Mouse (Mus musculus) adrenal gland, postnatal 25 days (tissue): Measurements from ENCODE around the gene Tinf2. TPM values are rescaled to one million over a fixed set of nuclear protein-coding genes. Genes with fewer than 3 reads are reported as not detected.

Source experiments
- DNase-seq: peaks from one replicate; pipeline ENCODE4 v3.0.0; 2021; ENCODE audit warnings: mixed read lengths
- long read RNA-seq: library from polyadenylated mRNA; stranded (forward); transcript quantifications from one replicate; pipeline ENCODE4 v2.0.0, GENCODE M21; 2021
- total RNA-seq: library from RNA; stranded (reverse); gene quantifications from 2 replicates; pipeline ENCODE4 v1.2.3, GENCODE M21; 2021

The Tinf2 gene
- 30.0 and 36.4 TPM in 2 replicates for total RNA-seq
- long read RNA-seq, transcript Tinf2-201 (9 exons, 2,956 nt) = major isoform, 8 of 16 reads
- long read RNA-seq, partial matches to known transcripts = 1 of 16 reads
- long read RNA-seq, other reads (novel, unspliced or antisense) = 7 of 16 reads

DNA sequence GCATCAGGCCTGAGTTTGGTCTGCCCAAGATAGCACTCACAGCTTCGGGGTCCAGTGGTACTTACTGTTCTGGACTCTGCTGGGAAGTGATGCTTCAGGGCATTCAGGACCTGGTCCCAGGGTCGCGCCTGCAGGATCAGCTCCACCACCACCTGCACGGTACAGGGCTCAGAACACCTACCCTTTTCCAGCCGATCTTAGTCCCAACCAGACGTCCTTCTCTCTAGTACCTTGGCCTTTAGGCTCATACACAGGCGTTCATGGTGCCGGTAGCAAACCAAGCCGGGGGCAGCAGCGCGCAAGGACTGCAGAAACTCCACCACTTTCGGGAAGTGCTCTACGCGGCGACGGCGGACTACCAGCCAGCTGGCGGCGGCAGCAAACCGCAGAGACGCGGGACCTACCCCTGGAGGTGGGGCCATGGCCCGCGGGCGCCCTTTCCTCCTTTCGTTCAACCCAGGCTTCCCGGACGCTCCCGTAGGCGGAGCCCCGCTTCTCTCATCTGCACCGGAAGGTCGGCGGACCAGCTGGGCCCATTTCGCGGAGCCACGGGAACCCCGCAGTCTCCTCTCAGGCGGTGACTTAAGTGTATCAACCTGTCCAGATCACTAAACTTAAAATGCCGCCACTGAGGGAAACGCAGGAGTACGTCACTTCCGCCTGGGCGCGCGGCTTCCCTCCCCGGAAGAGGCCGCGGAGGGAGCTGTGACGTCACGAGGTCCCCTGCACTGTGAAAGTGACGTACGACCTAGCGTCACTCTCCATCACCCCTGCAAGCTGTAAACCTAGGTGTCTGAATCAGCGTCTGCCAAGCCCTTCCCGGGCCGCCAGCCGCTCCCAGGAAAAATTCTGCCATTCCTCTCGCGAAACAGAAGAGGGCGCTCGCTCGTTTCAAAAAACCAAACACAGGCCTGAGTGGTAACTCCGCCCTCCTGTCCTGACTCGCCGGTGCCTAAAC lies at the start of gene Tinf2:
Gene Tinf2, minus strand, starts transcription at position 661 of the 958 bp plus-strand sequence.
- peak; percentile 92 for DNase-seq

DNA sequence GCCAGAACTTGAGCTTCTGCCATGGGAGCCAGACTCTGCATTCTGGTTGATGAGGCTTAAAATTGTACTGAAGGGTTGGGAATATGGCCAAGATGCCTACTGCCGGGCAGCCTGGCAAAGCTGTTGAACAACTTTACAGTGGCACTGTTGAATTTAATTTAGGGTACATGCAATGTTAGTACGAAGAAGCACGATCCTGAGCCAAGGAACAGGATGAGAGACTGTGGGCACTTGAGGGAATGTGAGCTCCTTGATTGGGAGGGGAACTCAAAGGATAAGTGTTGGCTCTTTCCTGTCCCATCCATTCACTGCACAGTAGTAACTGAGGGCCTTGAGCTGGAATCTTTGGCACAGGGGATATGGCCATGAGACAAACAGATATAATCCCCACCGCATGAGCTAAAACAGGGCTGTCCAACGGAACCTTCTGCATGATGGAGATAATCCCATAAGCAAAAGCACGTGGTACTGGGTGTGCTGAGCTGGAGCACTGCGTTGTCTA lies 49.0 kb upstream of the Tinf2 start:
- no peak for DNase-seq

DNA sequence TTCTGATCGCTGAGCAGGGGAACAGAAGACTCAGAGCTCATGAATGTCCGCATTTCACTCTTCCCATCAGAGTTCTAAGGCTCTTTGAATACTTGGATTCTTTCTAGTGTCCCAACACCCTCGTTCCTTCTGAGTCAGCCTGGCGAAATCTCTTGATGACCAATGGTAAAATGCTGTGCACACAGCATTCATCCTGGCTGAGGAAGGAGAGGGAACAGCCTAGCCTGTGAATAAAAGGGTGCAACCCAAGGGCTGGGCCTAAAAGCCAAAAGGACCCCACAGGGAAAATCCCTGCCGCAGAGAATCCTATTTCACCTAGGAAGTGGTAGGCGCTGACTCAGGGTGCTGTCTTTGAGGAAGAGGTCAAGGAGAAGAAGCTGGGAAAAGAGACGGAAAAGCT lies 48.5 kb upstream of the Tinf2 start:
- DNase-seq = no peak

DNA sequence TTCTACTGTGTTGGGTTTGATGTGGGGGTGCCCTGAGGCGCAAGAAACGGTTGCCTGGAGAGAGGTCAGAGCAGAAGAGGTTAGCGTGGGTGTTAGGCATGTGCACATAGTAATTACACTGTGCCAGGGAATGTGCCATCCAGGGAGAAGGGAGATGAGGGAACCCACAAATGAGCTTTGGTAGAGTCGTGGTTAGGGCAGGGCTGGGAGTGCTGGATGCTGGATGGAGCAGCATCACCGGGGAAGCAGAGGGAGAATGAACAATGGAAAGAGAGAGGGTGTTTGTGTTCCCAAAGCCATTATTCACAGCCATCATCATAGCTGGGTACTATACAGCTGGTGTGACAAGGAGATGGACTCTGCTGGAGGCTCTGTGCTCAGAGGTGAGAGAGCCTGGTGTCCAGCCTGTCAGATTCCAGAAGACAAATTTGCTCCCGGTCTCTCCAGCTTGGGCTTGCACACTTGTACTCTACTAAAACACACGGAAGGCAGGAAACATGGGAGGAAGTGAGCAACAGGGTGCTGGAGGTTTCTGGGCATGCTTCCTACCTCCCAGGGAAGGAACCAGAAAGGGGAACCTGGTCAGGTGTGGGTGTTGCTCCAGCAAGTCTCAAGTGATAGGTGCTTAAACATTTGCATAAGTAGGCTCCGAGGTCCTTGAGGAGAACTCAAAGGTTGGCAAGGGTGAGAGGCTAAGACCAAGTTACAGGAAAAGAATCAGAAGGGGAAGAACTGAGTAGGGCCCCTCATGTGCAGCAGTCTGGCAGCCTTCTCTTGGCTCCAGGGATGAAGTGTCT lies 46.5 kb upstream of the Tinf2 start:
- DNase-seq = no peak

DNA sequence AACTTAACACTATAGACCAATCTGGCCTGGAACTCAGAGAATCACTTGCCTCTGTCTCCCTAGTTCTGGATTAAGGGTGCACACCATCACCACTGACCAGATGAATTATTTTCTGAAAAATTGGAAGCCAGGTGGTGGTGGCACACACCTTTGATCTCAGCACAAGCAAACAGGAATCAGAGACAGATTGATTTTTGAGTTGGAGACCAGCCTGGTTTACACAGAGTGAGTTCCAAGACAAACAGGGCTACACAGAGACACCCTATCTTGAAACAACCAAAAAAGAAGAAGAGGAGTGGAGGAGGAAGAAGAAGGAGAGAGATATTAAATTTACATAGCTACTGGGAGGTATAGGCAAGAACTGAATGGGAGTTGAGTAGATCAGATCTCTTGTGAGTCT lies 44.6 kb upstream of the Tinf2 start:
- no peak for DNase-seq

DNA sequence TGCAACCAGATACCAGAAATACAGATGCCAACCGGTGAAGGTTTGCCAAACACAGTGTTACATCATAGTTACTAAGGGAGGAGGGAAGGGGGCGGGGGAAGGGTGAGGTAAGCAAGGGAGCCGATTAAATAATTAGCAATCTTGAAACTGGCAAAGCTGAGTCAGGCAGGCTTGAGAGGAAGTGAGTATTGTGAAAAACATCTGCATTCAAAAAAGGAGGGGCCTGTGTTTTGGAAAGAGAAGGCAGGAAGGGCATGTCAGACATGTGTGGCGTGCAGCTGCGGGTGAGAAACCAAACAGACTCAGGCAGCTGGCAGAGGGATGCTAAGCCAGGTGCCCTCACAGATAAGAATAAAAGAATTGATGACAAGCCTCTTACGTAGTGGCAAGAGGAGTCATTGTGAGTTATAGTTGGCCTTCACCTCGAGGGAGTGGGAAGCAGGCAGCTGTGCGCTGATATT lies 42.8 kb upstream of the Tinf2 start:
- peak; percentile 44 for DNase-seq

DNA sequence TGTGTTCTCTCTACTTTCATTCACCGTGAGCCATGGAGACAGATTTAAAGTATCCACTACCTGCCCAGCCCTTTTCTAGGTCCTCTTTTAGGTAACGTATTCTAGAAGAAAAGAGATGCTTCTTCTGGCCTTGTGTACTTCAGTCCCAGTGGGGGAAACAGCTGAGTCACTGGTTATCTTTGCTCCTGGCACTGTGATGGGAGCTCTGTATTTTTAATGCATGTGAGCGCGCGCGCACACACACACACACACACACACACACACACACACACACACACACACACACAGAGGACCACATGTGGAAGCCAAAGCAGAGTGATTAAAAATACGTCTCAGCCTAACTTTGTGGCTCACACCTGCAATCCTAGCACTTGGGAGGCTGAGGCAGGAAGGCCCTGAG lies 41.8 kb upstream of the Tinf2 start:
- no peak for DNase-seq

DNA sequence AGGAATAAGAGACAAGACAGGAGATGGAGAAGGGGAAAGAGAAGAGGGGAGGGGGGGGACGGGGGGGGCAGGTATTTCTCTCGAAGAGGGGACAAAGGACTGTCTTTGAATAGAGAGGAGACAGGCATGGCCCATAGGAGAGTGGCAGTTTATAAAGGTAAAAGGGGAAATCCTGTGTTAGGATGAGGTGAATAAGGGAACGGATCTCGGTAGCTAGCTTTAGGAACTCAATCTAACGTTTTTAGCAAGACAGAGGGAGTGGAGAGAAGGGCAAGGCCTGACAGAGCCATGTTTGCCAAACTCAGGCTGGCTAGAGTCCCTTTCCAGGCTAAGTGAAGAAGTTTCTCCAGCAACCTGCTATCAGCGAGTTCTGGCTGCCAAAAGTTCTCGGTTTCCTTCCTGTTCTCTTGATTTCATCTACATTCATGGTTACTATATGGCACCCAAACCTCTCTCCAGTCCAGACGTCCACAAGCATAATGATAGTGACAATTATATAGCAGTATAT lies 40.9 kb upstream of the Tinf2 start:
- no peak for DNase-seq

DNA sequence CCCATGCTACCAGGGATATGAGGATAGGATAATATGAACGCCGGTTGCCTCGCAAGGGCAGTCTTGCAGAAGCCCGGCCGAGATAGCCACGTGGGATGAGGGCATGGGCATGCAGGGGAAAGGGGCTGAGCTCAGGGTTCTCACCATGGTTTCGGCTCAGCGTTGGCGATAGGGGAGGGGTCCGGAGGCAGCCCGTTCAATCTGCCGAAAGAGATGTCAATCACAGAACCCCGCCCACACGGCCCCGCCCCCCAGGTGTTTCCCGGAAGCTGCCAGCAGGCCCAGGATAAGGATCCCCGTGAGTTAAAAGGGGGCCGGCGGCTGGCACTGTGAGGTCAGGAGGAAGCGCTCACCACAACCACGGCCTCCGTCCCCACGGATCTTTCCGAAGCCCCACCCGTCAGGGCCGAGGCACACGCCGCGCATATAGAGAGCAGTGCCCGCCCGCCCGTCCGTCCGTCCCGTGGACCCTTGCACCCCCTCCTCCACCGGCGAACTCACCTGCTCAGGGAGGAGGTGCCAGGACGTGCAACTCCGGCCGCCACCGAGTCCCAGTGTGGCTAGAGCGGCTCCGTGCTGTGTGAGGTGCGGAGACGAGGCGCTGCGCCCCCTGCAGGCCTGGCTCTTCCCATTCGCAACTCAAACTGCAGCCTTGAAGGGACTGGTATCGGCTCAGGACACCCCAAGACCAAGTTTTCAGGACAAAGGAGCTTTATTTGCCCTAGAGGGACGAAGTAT lies 40.2 kb upstream of the Tinf2 start, which contains the start of gene Rabggta:
Gene Rabggta, minus strand, starts transcription at position 564 of the 738 bp plus-strand sequence.
- peak; percentile 92 for DNase-seq

DNA sequence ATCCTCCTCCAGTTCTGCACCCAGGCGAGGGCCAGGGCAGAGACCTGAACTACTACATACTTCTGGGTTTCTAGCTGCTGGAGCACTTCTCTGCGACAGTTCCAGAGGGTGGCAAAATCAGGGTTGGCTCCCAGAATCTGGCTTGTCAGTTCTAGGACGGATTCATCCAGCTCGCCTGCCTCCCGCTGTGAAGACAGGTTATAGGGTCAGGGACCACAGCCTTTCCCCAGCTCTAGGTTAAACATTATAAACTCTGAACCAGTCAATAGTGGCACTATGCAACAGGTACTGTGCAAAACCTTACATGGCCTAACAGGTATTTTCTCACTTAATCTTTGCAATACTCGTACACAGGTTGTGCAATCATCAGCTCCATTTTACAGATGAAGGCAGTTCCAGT lies 39.5 kb upstream of the Tinf2 start:
- no peak for DNase-seq

DNA sequence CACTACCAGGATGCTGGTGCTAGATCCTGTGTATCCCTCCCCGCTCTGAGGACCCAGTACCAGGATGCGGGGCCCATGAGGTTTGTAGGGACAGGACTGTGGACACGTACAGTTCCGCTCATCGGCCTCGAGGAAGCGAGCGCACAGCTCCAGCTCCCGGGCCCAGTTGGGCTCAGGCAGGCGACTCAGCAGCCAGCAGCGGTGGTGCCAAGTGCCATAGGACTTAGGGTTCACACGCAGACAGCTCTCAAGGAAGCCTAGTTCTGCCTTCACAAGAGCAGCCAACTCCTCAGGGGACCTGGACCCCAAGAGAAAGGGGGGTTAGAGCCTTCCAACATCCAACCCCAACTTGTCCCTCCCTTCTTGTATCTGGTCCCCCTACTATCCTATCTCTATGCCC lies 39.0 kb upstream of the Tinf2 start:
- no peak for DNase-seq

DNA sequence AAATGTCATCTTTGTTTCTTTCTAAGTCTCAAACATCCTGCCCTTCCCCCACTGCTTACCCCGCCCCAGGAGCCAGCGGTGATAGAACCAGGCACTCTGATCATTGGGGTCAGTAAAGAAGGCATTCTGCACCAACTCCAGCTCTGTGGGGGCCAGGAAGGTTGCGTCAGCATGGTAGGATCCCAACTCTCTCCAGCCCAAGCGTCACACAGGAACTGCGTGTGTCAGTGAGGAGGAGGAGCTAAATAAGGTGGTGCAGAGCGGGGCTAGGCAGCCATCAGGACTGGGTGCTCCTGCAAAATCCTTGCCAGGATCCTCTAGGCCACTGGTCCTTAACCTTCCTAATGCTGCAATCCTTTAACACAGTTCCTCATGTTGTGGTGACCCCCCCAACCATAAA lies 38.1 kb upstream of the Tinf2 start:
- no peak for DNase-seq

DNA sequence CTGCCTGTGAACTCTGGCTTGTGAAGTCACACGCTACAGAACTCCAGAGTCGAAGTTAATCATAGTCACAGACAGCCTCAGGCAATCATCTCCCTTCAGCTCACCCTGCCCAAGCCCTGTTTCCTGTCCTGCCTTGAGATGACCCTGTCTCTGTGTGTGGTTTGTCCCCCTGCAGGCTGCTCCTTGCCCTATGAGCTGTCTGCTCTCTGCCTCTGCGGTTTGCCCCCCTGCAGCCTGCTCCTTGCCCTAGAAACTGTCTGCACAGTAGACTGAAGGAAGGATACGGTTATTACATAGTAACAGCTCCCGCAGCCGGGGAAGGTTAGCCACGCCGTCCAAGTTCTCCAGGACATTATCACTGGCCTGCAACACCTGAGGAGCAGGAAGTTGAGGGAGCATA lies 35.3 kb upstream of the Tinf2 start:
- no peak for DNase-seq

DNA sequence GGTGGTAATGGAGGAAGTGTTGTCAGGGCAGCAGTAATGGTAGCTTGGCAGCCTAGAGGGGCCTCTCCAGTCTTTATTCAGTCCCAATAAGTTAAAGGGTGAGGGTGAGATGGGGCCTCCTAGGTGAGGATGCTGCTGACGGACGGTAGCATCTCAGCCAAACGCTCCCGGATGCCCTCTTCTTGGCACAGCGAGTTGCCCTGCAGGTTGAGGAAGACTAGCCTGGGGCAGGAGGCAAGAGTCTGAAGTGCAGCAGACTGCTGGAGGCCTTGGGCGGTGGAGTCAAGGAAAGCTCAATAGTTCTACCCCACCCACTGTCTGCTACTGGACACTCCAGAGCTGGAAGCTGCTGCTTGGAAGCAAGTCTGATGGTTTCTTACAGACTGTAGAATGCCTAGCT lies 34.7 kb upstream of the Tinf2 start:
- DNase-seq = no peak

DNA sequence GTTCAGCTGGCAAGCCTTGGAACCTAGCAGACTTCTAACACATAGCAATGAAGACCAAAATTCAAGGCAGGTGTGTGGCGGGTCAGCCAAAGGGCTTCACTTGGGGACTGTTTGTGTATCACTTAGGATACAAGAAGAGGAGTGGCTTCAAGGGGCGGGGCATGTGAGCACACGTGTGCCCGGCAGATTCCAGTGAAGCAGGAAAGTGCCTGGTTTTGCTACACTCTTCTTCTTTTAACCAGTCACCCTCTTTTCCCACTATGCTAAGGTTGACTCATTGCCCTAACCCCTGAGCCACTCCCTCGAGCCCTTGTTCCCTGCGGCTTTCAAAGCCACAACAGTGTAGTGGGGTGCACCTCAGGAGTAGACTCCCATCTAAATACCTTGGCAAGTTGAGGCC lies 33.3 kb upstream of the Tinf2 start:
- no peak for DNase-seq

DNA sequence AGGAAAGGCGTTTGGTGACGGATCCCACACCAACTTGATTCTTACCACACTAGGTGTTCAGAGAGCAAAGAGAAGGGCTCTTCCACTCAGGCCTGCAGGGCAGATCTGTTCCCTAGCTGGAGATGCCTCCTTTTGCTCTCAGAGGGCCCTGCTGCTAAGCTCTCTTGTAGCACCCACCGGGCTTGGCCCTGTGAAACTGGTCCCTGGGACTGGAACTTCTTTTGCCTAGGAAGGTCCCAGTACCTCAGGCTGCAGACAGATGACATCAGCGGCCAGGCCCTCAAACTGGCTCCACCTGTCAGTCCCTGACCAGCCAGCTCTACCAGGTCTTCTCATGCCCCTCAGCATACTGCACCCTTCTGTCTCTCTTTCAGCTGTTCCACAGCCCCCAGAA lies 32.1 kb upstream of the Tinf2 start, which contains the start of gene Tgm1:
Gene Tgm1, minus strand, starts transcription at position 198 of the 394 bp plus-strand sequence.
- no peak for DNase-seq

DNA sequence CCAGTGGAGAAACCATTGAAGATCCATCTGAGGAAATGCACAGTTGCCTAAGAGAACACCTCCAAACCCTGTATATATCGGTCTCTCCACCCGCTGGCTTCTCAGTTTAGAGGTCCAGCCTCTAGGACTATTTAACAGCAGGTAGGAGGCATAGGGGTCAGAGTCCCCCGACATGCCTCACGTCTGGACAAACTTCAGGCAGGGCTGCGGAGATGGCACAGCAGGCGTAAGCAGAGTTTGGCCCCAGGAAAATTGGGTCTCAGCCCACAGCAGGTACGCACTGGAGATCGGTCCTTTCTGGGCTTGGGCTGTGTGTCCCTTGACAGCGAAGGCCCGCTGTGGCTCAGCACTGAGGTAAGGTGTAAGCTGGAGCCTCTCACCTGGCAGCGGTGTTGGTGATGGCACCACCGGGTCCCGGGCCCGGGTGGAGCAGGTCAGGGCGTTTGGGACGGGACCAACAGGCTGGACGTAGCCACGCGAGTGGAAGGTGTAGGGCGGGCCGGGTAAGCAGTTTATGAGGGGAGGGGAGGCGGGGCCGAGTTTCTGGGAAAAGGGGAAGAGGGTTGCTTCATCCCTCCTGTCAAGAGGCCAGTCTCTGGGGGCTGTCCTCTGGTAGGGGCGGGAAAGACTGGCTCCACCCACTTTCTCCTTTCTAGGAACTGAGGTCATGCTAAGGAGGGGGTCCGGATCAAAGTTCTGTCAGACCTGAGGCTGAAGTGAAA lies 31.5 kb upstream of the Tinf2 start:
- no peak for DNase-seq

DNA sequence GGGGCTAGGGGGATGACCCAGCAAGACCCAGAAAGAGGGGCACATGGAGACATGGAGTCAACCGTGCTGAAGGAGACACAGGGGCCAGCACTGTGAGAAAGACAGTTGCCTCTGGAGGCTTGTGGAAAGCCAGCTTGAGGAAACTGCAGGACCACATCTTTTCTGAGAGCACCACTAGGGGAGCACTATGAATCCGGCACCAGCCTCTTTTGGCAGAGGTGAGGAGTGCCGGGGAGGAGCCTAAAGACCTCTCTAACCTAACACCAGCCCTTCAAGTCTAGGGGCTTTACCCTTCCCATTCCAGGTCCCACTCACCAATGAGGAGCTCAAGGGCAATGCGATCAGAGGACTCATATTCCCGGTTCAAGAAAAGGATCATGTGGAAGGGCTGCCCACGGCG lies 30.2 kb upstream of the Tinf2 start:
- DNase-seq = no peak

DNA sequence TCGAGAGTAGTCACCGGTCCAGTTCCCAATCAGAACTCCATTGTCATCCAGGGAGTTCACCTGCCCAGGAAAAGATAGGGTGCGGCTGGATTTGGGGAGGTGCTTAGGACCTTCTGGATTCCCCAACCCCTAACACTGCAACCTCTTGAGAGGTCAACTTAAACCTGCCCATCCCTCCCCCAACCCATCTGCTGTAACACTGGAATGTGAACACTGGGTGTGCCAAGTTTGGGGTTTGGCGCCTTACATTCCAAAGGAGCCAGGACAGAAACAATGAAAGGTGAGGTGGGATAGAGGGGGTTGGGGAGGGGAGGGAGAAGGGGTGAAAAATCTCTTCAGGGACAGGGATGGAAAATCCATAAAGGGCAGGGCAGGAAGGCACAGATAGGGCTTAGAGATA lies 27.9 kb upstream of the Tinf2 start:
- DNase-seq = no peak

DNA sequence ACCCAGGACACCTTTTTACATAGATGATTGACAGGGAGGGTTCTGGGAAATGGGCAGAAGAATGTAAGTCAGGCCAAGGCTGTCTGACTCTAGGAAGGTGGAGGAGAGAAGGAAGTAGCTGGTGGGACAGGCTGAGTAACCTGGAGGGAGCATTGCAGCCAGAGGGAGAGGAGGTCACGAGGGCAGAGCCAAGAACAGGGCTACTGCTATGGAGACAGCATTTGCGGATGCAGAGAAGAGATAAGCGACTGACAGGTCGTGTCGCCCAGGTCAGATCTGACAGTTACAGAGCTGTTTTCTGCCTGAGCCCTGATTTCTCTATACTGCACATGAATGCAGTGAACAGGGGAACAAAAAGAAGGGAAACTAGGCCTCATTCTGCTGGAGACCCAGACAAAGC lies 25.8 kb upstream of the Tinf2 start:
- DNase-seq = no peak

DNA sequence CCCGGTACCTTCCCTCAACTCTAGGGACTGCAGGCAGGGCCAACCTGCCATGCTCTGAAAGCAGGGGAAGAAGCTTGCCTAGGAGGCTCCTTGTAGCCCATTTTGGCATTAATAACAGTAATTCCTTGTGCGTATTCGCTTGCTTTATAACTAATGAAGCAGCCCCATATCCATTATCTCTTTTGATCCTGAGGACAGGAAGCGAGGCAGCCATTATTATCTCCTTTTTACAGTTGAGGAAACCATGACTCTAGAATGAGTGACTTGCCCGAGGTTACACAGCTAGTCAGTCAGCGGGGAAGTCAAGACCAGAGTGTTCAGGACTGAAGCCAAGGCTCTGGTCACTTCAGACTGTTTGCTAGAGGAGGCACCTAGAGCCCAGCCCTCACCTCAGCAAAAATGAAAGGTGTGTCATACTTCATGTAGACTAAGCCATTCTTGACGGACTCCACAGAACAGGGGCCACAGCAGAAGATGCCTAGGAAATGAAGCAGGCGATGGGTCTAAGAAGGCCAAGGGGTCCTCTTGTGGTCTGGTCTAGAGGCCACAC lies 24.5 kb upstream of the Tinf2 start:
- no peak for DNase-seq
